Mouse (Mus musculus): ENCODE data around the gene Treh.

The Treh gene

DNA sequence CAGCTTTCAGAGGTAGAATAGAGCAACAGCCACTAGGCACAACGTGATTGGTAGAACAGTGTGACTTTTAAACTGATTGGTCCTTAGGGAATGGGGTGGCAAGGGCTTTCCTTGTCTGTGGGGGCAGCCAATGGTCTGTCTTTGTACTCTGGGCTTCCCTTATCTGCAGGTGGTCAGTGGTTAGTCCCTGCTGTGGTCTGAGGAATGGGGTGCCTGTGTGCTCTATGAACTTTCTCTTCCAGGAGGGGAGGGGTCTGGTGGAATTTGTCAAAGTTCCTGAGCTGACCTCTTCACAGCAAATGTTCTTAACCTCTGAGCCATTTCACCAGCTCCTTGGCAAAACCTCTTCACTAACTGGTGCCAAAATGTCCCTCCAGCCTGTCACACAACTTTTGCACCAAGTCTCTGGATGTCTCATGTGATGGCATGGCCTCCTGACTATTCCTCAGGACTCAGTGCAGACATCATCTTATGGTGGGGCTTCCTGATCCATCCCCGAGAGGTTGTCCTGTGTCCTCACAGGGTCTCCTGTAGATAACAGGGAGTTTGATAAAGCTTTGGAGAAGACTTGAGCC, 655 bp upstream of the Treh start:
- DNase-seq (ENCODE audit: extremely low read depth, low read depth, low spot score), result no peak

DNA sequence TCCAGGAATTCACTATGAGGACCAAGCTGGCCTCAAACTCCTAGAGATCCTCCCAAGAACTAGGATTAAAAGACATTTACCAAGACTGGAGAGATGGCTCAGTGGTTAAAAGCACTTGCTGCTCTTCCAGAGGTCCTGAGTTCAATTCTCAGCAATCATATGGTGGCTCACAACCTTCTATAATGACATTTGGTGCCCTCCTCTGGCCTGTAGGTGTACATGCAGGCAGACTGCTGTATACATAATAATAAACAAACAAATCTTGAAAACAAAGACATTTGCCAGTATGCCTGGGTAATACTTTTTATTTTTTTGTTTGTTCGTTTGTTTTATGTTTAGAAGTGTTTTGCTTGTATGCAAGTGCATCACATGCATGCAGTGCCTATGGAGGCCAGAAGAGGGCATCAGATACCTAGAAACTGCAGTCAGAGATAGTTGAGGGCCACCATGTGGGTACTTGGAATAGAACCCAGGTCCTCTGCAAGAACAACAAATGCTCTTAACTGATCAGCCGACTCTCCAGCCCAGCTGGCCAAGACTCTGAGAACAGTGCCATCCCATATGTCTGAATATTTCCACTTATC, 5.3 kb downstream of the Treh start:
- DNase-seq (ENCODE audit: extremely low read depth, low read depth, low spot score), result no peak

DNA sequence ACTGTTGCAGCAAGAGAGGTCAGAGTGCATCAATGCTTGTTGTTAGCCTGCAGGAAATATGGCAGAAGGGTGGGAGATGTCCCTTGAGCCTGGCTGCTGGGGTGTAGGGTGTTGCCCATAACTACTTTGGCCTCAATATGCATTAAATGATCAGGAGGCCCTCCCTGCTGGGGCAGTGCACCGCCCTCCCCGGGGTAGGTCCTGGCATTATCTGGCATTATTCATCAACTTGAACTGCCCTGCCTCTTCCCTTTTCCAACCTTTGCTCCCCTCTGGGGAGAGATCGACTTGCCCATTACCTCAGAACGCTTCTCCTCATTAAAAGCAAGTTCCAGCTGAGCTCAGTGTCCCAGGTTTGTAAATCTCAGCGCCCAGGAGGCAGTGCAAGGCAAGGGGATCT, 6.5 kb downstream of the Treh start:
- DNase-seq (ENCODE audit: extremely low read depth, low read depth, low spot score), result no peak

DNA sequence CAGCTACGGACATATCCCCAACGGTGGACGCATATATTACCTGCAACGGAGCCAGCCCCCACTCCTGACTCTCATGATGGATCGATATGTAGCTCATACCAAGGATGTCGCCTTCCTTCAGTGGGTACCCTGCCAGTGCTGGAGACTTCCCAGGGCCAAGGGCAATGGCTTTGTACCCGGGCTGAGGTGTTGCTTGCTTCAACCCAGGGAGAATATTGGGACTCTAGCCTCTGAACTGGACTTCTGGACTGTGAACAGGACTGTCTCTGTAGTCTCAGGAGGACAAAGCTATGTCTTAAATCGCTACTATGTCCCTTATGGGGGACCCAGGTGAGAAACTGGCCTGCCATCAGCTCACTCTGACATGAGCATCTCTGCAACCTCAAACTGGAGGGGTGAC, 10.0 kb downstream of the Treh start:
- no peak for DNase-seq (ENCODE audit: extremely low read depth, low read depth, low spot score)

DNA sequence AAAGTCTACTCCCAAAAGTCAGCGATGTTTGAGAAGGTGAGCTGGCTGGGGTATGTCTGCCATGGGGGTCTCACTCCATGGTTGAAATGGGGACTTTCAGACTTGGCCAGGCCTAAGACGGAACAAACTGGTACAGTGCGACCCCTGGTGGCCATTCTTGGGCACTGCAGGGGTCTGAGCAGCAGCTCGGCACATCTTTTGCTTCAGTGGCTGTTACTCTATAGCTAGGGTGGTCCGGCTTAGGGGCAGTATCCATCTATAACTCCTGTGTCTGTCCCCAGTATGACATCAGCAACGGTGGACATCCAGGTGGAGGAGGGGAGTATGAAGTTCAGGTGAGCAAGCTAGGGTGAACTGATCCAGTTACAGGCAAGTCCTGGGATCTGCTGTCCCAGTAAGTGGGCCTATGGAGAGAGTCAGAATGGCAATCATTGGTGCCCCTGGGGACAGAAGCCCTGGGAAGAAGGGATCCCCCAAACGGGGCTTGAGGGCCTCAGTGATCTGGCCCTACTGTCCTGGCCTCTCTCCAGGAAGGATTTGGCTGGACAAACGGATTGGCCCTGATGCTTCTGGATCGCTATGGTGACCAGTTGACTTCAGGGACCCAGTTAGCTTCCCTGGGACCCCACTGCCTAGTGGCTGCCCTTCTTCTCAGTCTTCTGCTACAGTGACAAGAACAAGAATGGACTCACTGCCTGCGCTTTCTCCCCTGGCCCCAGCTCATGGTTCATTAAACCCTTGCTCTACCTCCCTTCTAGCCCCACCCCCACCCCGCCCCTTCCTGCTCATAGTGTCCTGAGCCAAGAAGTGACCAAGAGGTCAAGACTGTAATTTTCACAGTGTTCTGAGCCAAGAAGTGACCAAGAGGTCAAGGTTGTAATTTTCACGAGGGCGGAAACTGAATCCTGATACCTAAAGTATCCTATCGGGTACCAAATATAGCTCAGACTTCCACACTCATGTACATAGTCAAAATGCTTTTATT, 12.6 kb downstream of the Treh start:
- DNase-seq (ENCODE audit: extremely low read depth, low read depth, low spot score), result no peak

DNA sequence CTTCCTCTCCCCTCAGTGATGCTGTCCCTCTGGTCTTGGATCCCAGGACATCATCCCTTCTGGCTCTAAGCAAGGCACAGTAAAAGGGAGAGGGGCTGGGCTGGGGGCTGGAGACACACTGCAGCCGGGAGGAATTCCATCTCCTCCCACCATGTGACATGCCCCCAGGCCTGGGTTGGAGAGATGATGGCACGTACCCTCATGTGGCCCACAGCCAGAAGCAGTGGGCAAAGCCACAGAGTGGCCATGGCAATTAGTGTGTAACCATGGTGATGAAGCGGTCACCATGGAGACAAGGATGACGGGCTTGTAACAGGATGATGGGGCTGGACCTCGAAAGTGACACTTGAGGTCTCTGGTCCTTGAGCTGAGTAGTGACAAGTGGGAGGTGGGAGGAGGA, 13.6 kb downstream of the Treh start:
- no peak for DNase-seq (ENCODE audit: extremely low read depth, low read depth, low spot score)

DNA sequence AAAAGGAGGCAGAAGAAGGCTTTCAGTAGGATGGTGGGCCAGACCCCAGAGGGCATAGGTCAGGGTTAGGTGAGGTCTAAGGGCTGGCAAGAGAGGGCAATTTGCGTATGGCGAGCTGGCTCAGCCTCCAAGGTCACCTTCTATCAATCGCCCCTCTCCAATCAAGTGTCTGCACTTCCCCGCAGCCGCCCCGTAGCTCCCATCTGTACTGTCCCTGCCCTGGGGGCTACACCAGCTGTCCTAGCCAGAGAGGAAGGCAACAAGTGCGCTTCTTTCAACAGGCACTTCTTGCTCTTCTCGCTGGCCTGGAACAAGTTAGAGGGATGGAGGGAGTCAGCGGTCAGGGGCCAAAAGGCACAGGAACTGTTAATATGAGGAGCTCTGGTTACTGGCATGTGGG, 15.0 kb downstream of the Treh start:
- DNase-seq (ENCODE audit: extremely low read depth, low read depth, low spot score), result no peak

DNA sequence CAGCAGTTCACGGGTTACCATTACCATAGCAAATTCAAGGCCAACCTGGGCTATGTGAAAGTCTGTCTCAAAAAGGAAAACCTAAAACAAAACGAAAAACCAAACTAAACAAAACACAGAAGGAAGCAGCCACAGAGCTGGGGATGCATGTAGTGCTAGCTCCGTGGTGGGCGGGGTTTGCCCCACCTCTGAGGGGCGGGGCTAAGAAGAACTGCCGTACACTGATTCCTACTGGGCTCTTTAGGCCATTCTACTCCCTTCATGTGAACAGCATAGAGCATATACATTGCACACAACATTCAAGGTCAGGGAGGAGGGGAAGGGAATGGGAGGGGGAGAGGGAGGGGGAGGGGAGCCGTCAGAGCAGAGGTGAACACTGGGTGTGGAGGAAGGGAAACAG, 17.6 kb downstream of the Treh start:
- DNase-seq (ENCODE audit: extremely low read depth, low read depth, low spot score), result no peak

DNA sequence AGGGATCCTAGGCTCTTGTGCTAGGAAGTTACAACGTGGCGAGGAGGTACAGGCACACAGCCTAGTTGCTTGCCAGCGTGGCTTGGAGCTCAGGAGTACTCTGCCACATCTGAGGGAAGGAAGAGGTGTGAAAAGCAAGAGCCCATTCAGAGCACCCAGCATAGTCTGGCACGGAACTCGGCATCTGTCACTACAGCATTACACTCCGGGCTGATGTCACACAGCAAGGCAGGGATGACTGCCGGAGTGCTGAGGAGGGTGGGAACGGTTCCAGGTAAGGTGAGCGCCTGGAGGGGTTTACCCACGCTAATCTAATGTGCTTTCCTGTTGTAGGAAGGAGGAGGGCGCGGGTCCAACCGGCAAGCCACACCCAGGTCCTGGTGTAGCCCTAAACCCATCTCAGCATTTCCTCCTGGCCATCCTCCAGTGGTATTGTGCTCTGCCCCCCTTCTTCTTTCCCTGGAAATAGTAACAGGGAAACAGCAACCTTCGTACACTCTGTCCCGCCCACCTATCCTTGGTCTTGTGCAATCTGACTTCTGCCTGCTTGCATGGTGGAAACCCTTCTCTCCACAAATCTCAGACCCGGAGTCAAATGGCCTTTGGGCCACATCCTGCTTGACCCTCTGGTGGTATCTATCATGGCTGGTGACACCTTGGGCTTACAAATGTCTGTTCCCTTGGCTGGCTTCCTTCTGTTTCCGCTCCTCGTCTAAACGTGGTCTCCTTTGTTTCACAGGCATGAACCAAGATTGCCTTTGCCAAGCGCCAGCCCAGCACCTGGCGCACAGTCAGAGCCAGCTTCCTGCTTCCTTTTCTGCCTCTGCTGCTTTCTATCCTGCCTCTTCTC, 18.9 kb downstream of the Treh start:
- peak; percentile 59 for DNase-seq (ENCODE audit: extremely low read depth, low read depth, low spot score)

DNA sequence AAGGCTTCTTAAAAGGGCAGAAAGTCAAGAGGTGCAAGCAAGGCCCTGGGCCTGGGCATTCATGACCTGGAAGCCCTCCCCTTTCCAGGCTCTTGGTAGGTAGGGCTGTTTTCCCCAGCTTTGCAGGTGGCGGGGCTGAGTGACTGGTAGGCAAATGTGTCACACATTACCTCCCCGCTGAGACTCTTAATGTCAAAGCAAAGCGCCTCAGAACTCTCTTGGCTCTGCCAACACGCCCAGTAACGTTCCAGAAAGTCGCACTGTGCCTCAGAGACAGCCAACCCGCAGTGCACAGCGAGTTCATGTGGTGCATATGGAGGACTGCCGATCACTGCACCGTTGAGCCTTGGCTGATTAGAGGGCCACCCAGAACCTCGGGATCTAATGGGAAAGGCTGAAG, 20.0 kb downstream of the Treh start:
- DNase-seq (ENCODE audit: extremely low read depth, low read depth, low spot score), result no peak

DNA sequence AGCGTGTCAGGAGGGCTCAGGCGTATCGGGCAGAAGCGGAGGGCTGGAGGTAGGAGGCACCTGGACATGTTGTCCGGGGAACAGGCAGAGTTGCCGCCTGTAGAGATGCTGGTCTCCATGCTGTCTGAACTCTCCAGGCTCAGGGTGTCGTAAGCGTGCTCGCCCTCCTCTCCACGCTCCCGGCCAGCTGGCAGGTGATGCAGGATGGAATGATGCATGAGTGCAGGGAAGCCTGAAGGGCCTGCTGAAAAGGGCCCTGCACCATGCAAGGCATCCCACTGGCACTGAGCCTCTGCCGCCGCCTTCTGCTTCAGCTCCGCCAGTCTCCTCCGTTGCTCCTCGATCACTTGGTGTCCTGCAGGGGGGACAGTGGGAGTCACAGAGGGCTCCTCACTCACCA, 24.8 kb downstream of the Treh start:
- DNase-seq (ENCODE audit: extremely low read depth, low read depth, low spot score), result no peak

DNA sequence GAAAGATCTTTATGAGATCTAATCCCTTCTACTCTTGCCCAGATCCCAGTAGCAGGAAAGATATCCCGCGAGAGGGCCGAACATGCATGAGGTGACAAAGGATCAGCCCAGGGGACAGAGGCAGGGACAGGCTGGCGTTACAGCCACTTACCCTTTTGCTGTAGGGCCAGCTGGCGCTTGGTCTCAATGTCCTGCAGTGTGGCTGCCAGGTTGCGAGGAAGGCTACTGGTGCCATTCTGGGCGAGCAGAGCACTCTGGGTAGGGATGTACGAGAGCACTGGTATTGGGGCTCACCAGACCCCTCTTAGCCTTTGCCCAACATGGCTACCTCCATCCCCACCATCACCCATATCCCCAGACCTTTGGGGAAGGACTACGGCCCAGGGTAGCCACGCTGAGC, 26.2 kb downstream of the Treh start:
- DNase-seq (ENCODE audit: extremely low read depth, low read depth, low spot score), result no peak

DNA sequence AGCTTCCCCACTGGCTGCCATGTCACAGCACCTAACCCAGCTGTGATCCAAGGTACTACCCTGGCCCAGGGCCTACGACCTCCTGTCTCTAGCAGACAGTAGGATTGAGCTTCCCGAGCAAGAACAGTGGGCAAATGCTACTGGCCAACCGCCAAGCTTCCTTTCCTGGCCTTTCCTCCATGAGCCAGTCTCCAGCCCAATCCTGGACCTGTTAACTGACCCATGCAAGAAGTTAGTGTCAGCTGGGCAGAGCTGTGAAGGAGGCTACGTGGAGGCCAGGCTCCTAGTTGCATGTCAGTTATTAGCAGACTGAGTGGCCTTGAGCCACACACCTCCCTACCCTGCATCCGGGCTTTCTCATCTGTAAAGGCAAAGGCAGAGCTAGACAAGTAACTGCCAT, 26.7 kb downstream of the Treh start:
- DNase-seq (ENCODE audit: extremely low read depth, low read depth, low spot score), result no peak

DNA sequence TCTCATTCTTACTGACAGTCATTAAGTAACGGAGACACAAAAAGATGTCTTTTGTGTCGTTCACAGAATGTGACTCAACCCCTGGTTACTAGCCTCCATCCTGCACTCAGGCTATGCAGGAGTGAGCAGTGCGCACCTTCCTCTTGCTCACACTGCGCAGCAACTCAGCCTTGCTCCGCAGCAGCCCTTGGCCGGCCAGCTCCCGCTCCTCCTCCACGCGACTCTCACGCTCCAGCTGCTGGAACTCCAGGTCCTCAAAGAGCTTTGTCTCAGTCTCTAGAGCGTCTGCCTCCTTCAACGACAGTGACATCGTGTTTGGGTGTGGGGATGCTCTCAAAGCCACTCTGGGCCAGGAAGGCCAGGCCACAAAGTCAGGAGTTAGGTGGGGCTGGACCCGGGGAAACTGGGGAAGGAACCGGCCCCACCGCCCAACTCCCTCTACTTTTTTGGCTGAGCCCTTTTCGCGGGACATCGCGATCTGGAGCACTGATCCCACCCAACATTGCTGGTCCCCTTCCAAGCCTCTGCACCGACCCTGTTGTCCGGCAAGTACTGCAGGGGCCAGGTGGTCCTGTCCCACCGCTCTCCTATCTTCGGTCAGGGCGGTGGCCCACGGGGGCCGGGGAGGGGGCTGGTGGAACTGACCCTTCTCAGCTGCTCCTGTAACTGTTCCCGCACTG, 34.9 kb downstream of the Treh start:
- DNase-seq (ENCODE audit: extremely low read depth, low read depth, low spot score), result no peak

DNA sequence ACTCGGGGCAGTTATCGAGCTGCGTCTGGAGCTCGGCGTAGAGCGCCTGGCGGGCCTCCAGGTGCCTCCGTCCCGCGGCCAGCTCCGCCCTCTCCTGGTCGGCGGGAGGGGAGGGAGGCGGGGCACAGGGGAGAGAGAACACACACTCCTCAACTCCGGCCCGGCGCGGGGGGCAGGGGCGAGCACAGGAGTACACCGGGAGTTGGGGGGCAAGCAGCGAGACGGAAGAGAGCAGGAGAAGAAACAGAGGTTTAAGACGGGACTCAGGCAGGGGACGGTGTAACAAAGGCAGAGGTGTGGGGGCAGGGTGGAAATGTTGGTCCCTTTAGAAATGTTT, 35.4 kb downstream of the Treh start:
- no peak for DNase-seq (ENCODE audit: extremely low read depth, low read depth, low spot score)

DNA sequence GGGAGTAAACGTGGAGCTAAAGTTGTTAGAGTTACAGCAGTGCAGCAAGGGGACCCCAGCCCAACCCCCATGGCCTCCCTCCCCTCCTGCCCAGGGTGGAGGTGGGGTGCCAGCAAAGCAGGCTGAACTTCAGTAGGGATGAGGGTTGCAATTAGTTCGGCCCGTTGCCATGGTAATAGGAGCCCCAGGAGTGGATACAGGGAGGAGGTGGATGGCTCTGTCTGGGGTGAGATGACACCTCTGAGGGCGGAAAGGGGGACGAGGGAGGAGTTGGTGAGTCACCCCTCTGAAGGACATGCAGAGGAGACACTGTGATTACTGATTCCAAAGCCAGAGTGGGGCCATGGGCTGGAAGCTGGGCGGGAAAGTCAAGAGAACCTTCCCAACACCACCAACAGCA, 35.9 kb downstream of the Treh start:
- DNase-seq (ENCODE audit: extremely low read depth, low read depth, low spot score), result no peak

DNA sequence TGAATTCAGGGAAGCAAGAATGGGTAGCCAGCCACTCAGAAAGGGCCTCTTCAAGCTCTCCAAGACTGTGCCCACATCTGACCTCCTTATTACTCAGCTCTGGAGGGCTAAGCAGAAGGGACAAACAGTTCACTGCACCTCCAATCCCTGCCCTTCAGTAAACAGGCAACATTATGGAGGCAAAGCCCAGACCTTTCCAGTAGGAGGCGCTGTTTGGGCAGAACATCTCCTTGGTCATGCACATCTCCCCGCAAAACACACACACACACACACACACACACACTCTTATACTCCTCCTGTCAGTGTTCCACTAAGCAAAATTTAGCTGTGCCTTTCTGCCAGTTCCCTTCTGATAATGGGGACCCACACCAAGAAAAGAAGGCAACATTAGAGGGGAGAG, 36.6 kb downstream of the Treh start:
- DNase-seq (ENCODE audit: extremely low read depth, low read depth, low spot score), result no peak

DNA sequence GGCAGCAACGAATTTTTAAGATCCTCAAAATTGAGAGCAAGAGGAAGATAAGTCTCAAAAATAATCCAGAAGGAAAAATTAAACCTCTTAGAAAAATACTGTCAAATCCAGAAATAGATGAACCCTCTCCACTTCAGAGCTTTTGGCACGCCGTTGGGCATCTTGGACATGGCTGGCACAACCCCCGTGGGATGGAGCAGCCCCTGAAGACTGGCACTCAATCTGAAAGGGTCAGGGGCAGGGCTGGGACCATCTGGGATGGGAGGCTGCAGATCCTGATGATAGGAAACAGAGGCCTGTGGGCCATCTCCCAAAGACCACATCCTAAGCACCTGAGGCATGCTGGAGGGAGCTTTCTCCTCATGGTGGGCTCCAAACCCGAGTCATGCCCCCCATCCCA, 37.2 kb downstream of the Treh start:
- no peak for DNase-seq (ENCODE audit: extremely low read depth, low read depth, low spot score)

DNA sequence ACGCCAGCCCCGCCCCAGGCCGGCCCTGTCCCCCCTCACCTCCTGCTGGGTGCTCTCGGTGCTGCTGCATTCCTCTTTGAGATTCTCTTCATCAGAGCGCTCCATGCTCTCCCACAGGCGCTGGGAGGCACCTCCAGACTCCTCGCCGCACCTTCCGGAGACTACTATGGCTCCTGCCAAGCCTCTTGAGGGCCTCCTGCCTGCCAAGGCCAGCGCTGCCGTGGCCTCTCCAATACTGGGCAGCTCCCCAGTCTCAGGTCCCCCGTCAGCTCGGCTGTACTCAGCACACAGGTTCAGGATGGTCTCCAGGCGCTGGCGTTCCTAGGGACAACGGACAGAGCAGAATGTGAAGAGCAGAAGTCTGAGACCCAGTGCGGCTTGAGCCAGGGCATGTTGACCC, 38.6 kb downstream of the Treh start:
- no peak for DNase-seq (ENCODE audit: extremely low read depth, low read depth, low spot score)

DNA sequence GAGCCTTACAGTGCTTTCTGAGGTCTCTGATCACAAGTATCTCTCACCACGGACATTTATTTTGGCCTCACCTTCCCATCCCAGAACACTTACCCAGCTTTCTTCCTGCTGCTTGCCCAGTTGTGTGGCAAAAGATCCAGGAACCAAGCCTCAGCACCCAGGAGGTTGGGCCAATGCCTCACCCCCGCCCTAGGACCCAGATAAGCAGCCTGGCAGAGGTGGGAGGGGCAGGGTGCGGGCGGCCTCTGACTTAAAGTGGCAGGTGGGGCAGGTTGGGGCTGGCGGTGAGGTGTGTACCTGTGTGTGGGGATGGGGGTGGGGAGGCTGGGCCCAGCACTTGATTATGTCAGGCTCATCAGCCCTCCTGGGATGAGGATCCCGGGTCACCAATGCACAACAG, 40.0 kb downstream of the Treh start:
- DNase-seq (ENCODE audit: extremely low read depth, low read depth, low spot score), result no peak

DNA sequence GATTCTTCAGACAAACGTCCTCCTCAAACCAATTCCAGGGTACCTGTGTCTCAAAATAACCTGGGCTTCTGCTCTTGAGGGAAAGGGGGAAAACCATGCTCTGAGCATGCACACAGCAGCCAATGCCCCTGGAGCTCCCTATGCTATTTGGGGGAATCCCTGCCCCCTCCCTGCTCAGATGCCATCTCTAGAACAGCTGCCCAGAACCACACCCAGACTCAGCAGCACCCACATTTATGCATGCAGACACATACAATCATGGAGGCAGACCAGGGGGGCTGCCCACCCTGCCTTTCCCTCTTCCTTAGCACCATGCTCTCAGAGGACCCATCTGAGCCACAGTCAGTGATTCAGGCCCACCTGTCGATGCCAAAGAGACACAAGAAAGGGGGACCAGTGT, 40.5 kb downstream of the Treh start:
- DNase-seq (ENCODE audit: extremely low read depth, low read depth, low spot score), result no peak

All from fat pad, adult 2 months (tissue).